Mouse (Mus musculus) colon, adult 2 months (tissue): Measurements from ENCODE around the gene Prom2. TPM values are rescaled to one million over a fixed set of nuclear protein-coding genes. Genes with fewer than 3 reads are reported as not detected.

Source experiments
- polyA plus RNA-seq: library from polyadenylated mRNA; depleted of rRNA; stranded (reverse); fragments of >200 nt; gene quantifications from 2 replicates; pipeline ENCODE4 v1.2.3, GENCODE M21; 2012; rRNA removed

The Prom2 gene
- polyA plus RNA-seq: 0.03 and 0.15 TPM in 2 replicates

GRCm38 (mm10) chr2:127541185-127541584, at the start of gene Prom2:
Prom2 (minus strand) TSS chr2:127541467.

GRCm38 (mm10) chr2:127586694-127587513, 45.6 kb upstream of the Prom2 start, which contains the start of the genes Zfp661 and Mrps5:
Zfp661 (minus strand) TSS chr2:127587094.
Mrps5 (plus strand) TSS chr2:127587222.

GRCm38 (mm10) chr2:127522006-127522441, 19.2 kb downstream of the Prom2 start, which contains the start of gene Kcnip3:
Kcnip3 (minus strand) TSS chr2:127522094.

Other genes with a start within 250 kb of the Prom2 start
- 5.4 and 6.0 TPM in 2 replicates for gene Dusp2, start 205.3 kb downstream of the Prom2 start, polyA plus RNA-seq
- not detected in 2 replicates for gene Astl, start 202.8 kb downstream of the Prom2 start, polyA plus RNA-seq
- gene Adra2b, start 178.3 kb downstream of the Prom2 start, polyA plus RNA-seq: 0.59 and 0.71 TPM in 2 replicates
- 0.13 and 0.25 TPM in 2 replicates for gene Gpat2, start 116.3 kb downstream of the Prom2 start, polyA plus RNA-seq
- gene Fahd2a, start 96.9 kb downstream of the Prom2 start, polyA plus RNA-seq: 13.1 and 13.8 TPM in 2 replicates
- 1.8 and 2.1 TPM in 2 replicates for gene Kcnip3, start 19.4 kb downstream of the Prom2 start, polyA plus RNA-seq
- 1.8 and 2.8 TPM in 2 replicates for gene Zfp661, start 45.6 kb upstream of the Prom2 start, polyA plus RNA-seq
- gene Mrps5, start 45.8 kb upstream of the Prom2 start, polyA plus RNA-seq: 47.1 and 52.0 TPM in 2 replicates
- gene Mal, start 115.2 kb upstream of the Prom2 start, polyA plus RNA-seq: 6.7 and 13.4 TPM in 2 replicates
- gene Mall, start 188.5 kb upstream of the Prom2 start, polyA plus RNA-seq: 142 and 235 TPM in 2 replicates
- gene Nphp1, start 247.4 kb upstream of the Prom2 start, polyA plus RNA-seq: 2.3 and 4.5 TPM in 2 replicates